Mouse (Mus musculus) cerebellum, adult 9-10 months (tissue): Measurements from ENCODE around the gene Shc3.

Source experiments
- DNase-seq: peaks from one replicate; pipeline ENCODE4 v3.0.0; 2022

Gene Shc3

GRCm38 (mm10) chr13:51413461-51413860 lies 155.8 kb downstream of the Shc3 start:
- DNase-seq: no peak

GRCm38 (mm10) chr13:51411696-51412430 lies 157.4 kb downstream of the Shc3 start:
- no peak for DNase-seq

- DNase-seq: no peak
These were observed 158.0 kb downstream of the Shc3 start for GRCm38 (mm10) chr13:51411243-51411642.

- no peak for DNase-seq
These were observed 159.2 kb downstream of the Shc3 start for GRCm38 (mm10) chr13:51409936-51410481.

GRCm38 (mm10) chr13:51408519-51409001 lies 160.7 kb downstream of the Shc3 start, which contains the start of gene S1pr3:
Gene S1pr3, plus strand, starts transcription at chr13:51408639.
- DNase-seq: no peak

GRCm38 (mm10) chr13:51407541-51408217 lies 161.5 kb downstream of the Shc3 start:
- DNase-seq: no peak

GRCm38 (mm10) chr13:51405731-51406320 lies 163.4 kb downstream of the Shc3 start:
- no peak for DNase-seq

GRCm38 (mm10) chr13:51404566-51404965 lies 164.7 kb downstream of the Shc3 start:
- no peak for DNase-seq

- no peak for DNase-seq
These were observed 168.3 kb downstream of the Shc3 start for GRCm38 (mm10) chr13:51400736-51401501.

- no peak for DNase-seq
These were observed 169.0 kb downstream of the Shc3 start for GRCm38 (mm10) chr13:51400186-51400719.

GRCm38 (mm10) chr13:51399562-51399961 lies 169.7 kb downstream of the Shc3 start:
- DNase-seq: no peak

GRCm38 (mm10) chr13:51397861-51398260 lies 171.4 kb downstream of the Shc3 start:
- no peak for DNase-seq

GRCm38 (mm10) chr13:51392256-51392655 lies 177.0 kb downstream of the Shc3 start:
- DNase-seq: no peak

GRCm38 (mm10) chr13:51391359-51391916 lies 177.8 kb downstream of the Shc3 start:
- no peak for DNase-seq

- DNase-seq: no peak
These were observed 178.8 kb downstream of the Shc3 start for GRCm38 (mm10) chr13:51390398-51390797.

- DNase-seq: no peak
These were observed 181.3 kb downstream of the Shc3 start for GRCm38 (mm10) chr13:51387908-51388307.

GRCm38 (mm10) chr13:51384899-51385298 lies 184.3 kb downstream of the Shc3 start:
- no peak for DNase-seq

GRCm38 (mm10) chr13:51381498-51381897 lies 187.7 kb downstream of the Shc3 start:
- no peak for DNase-seq
